Mouse (Mus musculus): Measurements from ENCODE around the gene Mettl26. TPM values are rescaled to one million over a fixed set of nuclear protein-coding genes. Genes with fewer than 3 reads are reported as not detected.

Mettl26 gene
- polyA plus RNA-seq, 2 experiments, result 46.5 to 47.6 TPM

- H3K4me2 ChIP-seq (ENCODE audit: low read depth), result no peak overlapping the region
- H3K36me3 ChIP-seq (replicated peaks; ENCODE audit: control insufficient read depth, insufficient read depth, low read depth), result no peaks in the 10 kb centered on the region
- H3K27me3 ChIP-seq (ENCODE audit: control insufficient read depth, insufficient read depth, low read length), result no peaks in the 10 kb centered on the region
- TF ChIP-seq EP300 (IDR thresholded peaks at IDR 0.05; ENCODE audit: low read depth) (no peak), CTCF (IDR thresholded peaks at IDR 0.05; ENCODE audit: low read depth) (no peak)
- ATAC-seq (ENCODE audit: insufficient read depth) (no peak), DNase-seq (ENCODE audit: low read depth in 3 of 3, low spot score in 3 of 3) (no peak)
- H3K4me3 ChIP-seq (ENCODE audit: insufficient read depth in 1 of 2, low read depth in 2 of 2, low read length in 2 of 2), result no peak overlapping the region
- no peak overlapping the region for H3K27ac ChIP-seq
- 47% methylated on average over 3 of the region's 3 CpGs for WGBS (ENCODE audit: insufficient replicate concordance)
- H3K9me3 ChIP-seq (ENCODE audit: control insufficient read depth, low read length), result no peaks in the 10 kb centered on the region
- no peak overlapping the region for H3K9ac ChIP-seq (replicated peaks)
- no peaks in the 10 kb centered on the region for H3K4me1 ChIP-seq (replicated peaks; ENCODE audit: control insufficient read depth in 2 of 2, insufficient read depth in 2 of 2, low read length in 1 of 2)
Measured at GRCm38 (mm10) chr17:25903061-25903460, 28.2 kb downstream of the Mettl26 start.

- Histone ChIP-seq H3K4me2 (ENCODE audit: low read depth) (no peak overlapping the region), H3K9ac (replicated peaks) (no peak overlapping the region), H3K27me3 (ENCODE audit: control insufficient read depth, insufficient read depth, low read length) (no peaks in the 10 kb centered on the region), H3K36me3 (replicated peaks; ENCODE audit: control insufficient read depth, insufficient read depth, low read depth) (no peaks in the 10 kb centered on the region), H3K4me1 (replicated peaks; ENCODE audit: control insufficient read depth in 2 of 2, insufficient read depth in 2 of 2, low read length in 1 of 2) (no peaks in the 10 kb centered on the region), H3K9me3 (ENCODE audit: control insufficient read depth, low read length) (no peaks in the 10 kb centered on the region), H3K4me3 (ENCODE audit: insufficient read depth in 1 of 2, low read depth in 2 of 2, low read length in 2 of 2) (no peak overlapping the region), H3K27ac (no peak overlapping the region)
- WGBS (ENCODE audit: insufficient replicate concordance), result 68% methylated on average over 2 of the region's 2 CpGs
- DNase-seq (ENCODE audit: low read depth in 3 of 3, low spot score in 3 of 3), result no peak
- no peak for ATAC-seq (ENCODE audit: insufficient read depth)
- TF ChIP-seq EP300 (IDR thresholded peaks at IDR 0.05; ENCODE audit: low read depth) (no peak), CTCF (IDR thresholded peaks at IDR 0.05; ENCODE audit: low read depth) (no peak)
Measured at GRCm38 (mm10) chr17:25907640-25908039, 32.8 kb downstream of the Mettl26 start.

GRCm38 (mm10) chr17:25911816-25912215 is 36.9 kb downstream of the Mettl26 start:
- 74% methylated on average over 4 of the region's 4 CpGs for WGBS (ENCODE audit: insufficient replicate concordance)
- DNase-seq (ENCODE audit: low read depth in 3 of 3, low spot score in 3 of 3), result no peak
- TF ChIP-seq EP300 (IDR thresholded peaks at IDR 0.05; ENCODE audit: low read depth) (no peak), CTCF (IDR thresholded peaks at IDR 0.05; ENCODE audit: low read depth) (no peak)
- ATAC-seq (ENCODE audit: insufficient read depth), result no peak
- no peak overlapping the region for H3K4me2 ChIP-seq (ENCODE audit: low read depth)
- no peaks in the 10 kb centered on the region for H3K36me3 ChIP-seq (replicated peaks; ENCODE audit: control insufficient read depth, insufficient read depth, low read depth)
- no peaks in the 10 kb centered on the region for H3K9me3 ChIP-seq (ENCODE audit: control insufficient read depth, low read length)
- H3K4me3 ChIP-seq (ENCODE audit: insufficient read depth in 1 of 2, low read depth in 2 of 2, low read length in 2 of 2), result no peak overlapping the region
- no peak overlapping the region for H3K9ac ChIP-seq (replicated peaks)
- no peak overlapping the region for H3K27ac ChIP-seq
- H3K4me1 ChIP-seq (replicated peaks; ENCODE audit: control insufficient read depth in 2 of 2, insufficient read depth in 2 of 2, low read length in 1 of 2), result peaks cover 0 to 15% of the 10 kb centered on the region in 2 experiments; a peak in 1 of 4 replicates
- H3K27me3 ChIP-seq (ENCODE audit: control insufficient read depth, insufficient read depth, low read length), result no peaks in the 10 kb centered on the region

- no peak overlapping the region for H3K9ac ChIP-seq (replicated peaks)
- H3K4me2 ChIP-seq (ENCODE audit: low read depth), result no peak overlapping the region
- DNase-seq (ENCODE audit: low read depth in 3 of 3, low spot score in 3 of 3) (no peak), ATAC-seq (ENCODE audit: insufficient read depth) (no peak)
- H3K4me1 ChIP-seq (replicated peaks; ENCODE audit: control insufficient read depth in 2 of 2, insufficient read depth in 2 of 2, low read length in 1 of 2), result peaks cover under 1 to 16% of the 10 kb centered on the region in 2 experiments; a peak in 3 of 4 replicates
- no peak overlapping the region for H3K4me3 ChIP-seq (ENCODE audit: insufficient read depth in 1 of 2, low read depth in 2 of 2, low read length in 2 of 2)
- no peaks in the 10 kb centered on the region for H3K27me3 ChIP-seq (ENCODE audit: control insufficient read depth, insufficient read depth, low read length)
- H3K27ac ChIP-seq, result no peak overlapping the region
- WGBS (ENCODE audit: insufficient replicate concordance), result 50% methylated on average over 14 of the region's 14 CpGs
- H3K9me3 ChIP-seq (ENCODE audit: control insufficient read depth, low read length), result no peaks in the 10 kb centered on the region
- no peak for TF ChIP-seq EP300 (IDR thresholded peaks at IDR 0.05; ENCODE audit: low read depth)
- TF ChIP-seq CTCF (IDR thresholded peaks at IDR 0.05; ENCODE audit: low read depth), result no peak
- H3K36me3 ChIP-seq (replicated peaks; ENCODE audit: control insufficient read depth, insufficient read depth, low read depth), result no peaks in the 10 kb centered on the region
Measured at GRCm38 (mm10) chr17:25913186-25913876, 38.5 kb downstream of the Mettl26 start.

- WGBS (ENCODE audit: insufficient replicate concordance), result 7% methylated on average over 1 of the region's 1 CpGs
- Histone ChIP-seq H3K27ac (no peak overlapping the region), H3K4me1 (replicated peaks; ENCODE audit: control insufficient read depth in 2 of 2, insufficient read depth in 2 of 2, low read length in 1 of 2) (peaks cover 6 to 21% of the 10 kb centered on the region in 2 experiments)
Measured at GRCm38 (mm10) chr17:25913877-25914275, 39.0 kb downstream of the Mettl26 start.

More at GRCm38 (mm10) chr17:25913877-25914275, 39.0 kb downstream of the Mettl26 start:
- Histone ChIP-seq H3K4me3 (ENCODE audit: insufficient read depth in 1 of 2, low read depth in 2 of 2, low read length in 2 of 2) (no peak overlapping the region), H3K4me2 (ENCODE audit: low read depth) (no peak overlapping the region), H3K27me3 (ENCODE audit: control insufficient read depth, insufficient read depth, low read length) (no peaks in the 10 kb centered on the region), H3K9me3 (ENCODE audit: control insufficient read depth, low read length) (no peaks in the 10 kb centered on the region), H3K9ac (replicated peaks) (no peak overlapping the region), H3K36me3 (replicated peaks; ENCODE audit: control insufficient read depth, insufficient read depth, low read depth) (no peaks in the 10 kb centered on the region)
- no peak for DNase-seq (ENCODE audit: low read depth in 3 of 3, low spot score in 3 of 3)
- ATAC-seq (ENCODE audit: insufficient read depth), result no peak
- TF ChIP-seq CTCF (IDR thresholded peaks at IDR 0.05; ENCODE audit: low read depth) (no peak), EP300 (IDR thresholded peaks at IDR 0.05; ENCODE audit: low read depth) (no peak)

All from liver, embryonic 14.5 days (tissue).